Mouse (Mus musculus) stomach, adult 2 months (tissue): Measurements from ENCODE around the gene Fcna. TPM values are rescaled to one million over a fixed set of nuclear protein-coding genes. Genes with fewer than 3 reads are reported as not detected.

ENCODE experiments used
- polyA plus RNA-seq: library from polyadenylated mRNA; depleted of rRNA; stranded (reverse); fragments of >200 nt; gene quantifications from 2 replicates; pipeline ENCODE4 v1.2.3, GENCODE M21; 2012; rRNA removed

The Fcna gene
- 2.1 and 3.0 TPM in 2 replicates for polyA plus RNA-seq

GRCm38 (mm10) chr2:25627811-25628210 lies at the start of gene Fcna:
Gene Fcna (minus strand): TSS chr2:25628030.

DNA sequence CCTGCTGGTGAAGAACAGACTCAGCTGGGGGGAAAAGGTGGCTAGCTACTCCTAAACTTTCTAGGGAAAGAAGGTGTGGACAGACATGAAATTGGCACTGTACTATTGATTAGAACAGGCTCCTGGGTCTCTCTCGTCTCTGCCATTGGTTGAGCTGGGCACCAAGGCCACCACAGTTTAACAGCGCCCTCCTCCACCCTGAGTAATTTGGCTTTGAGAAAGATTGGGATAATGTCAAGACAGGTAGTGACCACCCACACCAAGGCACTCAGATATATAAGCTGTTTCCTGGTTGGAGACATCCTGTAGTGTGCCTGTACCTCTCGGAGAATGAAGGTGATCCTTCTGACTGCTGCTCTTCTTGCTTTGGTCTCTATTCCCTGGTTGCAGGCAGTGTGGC lies 48.7 kb upstream of the Fcna start, which contains the start of gene Lcn6:
Gene Lcn6 (plus strand): TSS at position 301 of the 400 bp plus-strand sequence.

GRCm38 (mm10) chr2:25657652-25658051 lies 29.8 kb upstream of the Fcna start, which contains the start of gene Lcn5:
Gene Lcn5 (plus strand): TSS chr2:25657952.

GRCm38 (mm10) chr2:25652902-25653301 lies 25.1 kb upstream of the Fcna start, which contains the start of gene Lcn8:
Gene Lcn8 (plus strand): TSS chr2:25653120.

GRCm38 (mm10) chr2:25621229-25622200 lies 6.3 kb downstream of the Fcna start, which contains the start of gene Tmem141:
Gene Tmem141 (minus strand): TSS chr2:25622005.

DNA sequence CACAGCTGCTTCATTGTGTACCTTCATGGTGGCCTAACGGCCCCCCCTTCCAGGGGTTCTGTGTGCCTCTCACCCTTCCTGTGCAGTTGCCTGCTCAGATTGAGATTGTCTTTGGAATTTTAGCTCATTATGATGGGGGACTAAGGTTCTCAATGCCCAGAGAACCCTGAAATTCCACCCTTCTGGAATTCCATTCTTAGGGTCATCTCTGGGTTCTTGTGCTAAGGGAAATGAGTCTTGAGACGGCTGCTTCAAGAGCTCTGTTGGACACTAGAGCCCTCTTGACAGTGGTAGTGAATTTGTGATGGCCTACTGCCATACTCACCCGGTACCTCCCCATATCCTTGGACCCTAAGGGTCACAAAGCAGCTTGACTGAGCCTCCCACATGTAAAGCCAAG lies 10.3 kb downstream of the Fcna start, which contains the start of gene Ccdc183:
Gene Ccdc183 (minus strand): TSS at position 101 of the 400 bp plus-strand sequence.

GRCm38 (mm10) chr2:25607761-25608622 lies 19.8 kb downstream of the Fcna start, which contains the start of gene Rabl6:
Gene Rabl6 (minus strand): TSS chr2:25608521.

GRCm38 (mm10) chr2:25581294-25581864 lies 46.5 kb downstream of the Fcna start, which contains the start of gene Ajm1:
Gene Ajm1 (minus strand): TSS chr2:25581757.

Other genes starting within 250 kb of the Fcna start
- 38.6 and 41.0 TPM in 2 replicates for gene Entpd2, start 232.2 kb downstream of the Fcna start, polyA plus RNA-seq
- gene Npdc1, start 228.7 kb downstream of the Fcna start, polyA plus RNA-seq, result 181 and 297 TPM in 2 replicates
- gene Fut7, start 204.8 kb downstream of the Fcna start, polyA plus RNA-seq, result 0.11 and 0.24 TPM in 2 replicates
- gene Abca2, start 199.3 kb downstream of the Fcna start, polyA plus RNA-seq, result 17.6 and 31.4 TPM in 2 replicates
- gene Clic3, start 171.2 kb downstream of the Fcna start, polyA plus RNA-seq, result 208 and 316 TPM in 2 replicates
- 60.7 and 89.3 TPM in 2 replicates for gene Paxx, start 166.9 kb downstream of the Fcna start, polyA plus RNA-seq
- 2.0 and 3.4 TPM in 2 replicates for gene Ptgds, start 158.0 kb downstream of the Fcna start, polyA plus RNA-seq
- gene Lcn12, start 134.1 kb downstream of the Fcna start, polyA plus RNA-seq, result 0.26 TPM in 1 of 2 replicates, not detected in the other
- gene Fbxw5, start 127.3 kb downstream of the Fcna start, polyA plus RNA-seq, result 31.7 and 32.1 TPM in 2 replicates
- 0.94 and 1.9 TPM in 2 replicates for gene C8g, start 126.3 kb downstream of the Fcna start, polyA plus RNA-seq
- 5.6 and 6.2 TPM in 2 replicates for gene Traf2, start 81.1 kb downstream of the Fcna start, polyA plus RNA-seq
- gene Edf1, start 70.2 kb downstream of the Fcna start, polyA plus RNA-seq, result 53.7 and 66.4 TPM in 2 replicates
- 0.94 and 1.5 TPM in 2 replicates for gene Mamdc4, start 53.2 kb downstream of the Fcna start, polyA plus RNA-seq
- 15.1 and 16.4 TPM in 2 replicates for gene Phpt1, start 52.8 kb downstream of the Fcna start, polyA plus RNA-seq
- 3.4 and 4.3 TPM in 2 replicates for gene Ajm1, start 46.3 kb downstream of the Fcna start, polyA plus RNA-seq
- 34.2 and 35.2 TPM in 2 replicates for gene Rabl6, start 19.5 kb downstream of the Fcna start, polyA plus RNA-seq
- gene Ccdc183, start 10.4 kb downstream of the Fcna start, polyA plus RNA-seq, result not detected in 2 replicates
- gene Tmem141, start 6.0 kb downstream of the Fcna start, polyA plus RNA-seq, result 11.7 and 12.7 TPM in 2 replicates
- gene Lcn8, start 25.1 kb upstream of the Fcna start, polyA plus RNA-seq, result 2.0 TPM in 1 of 2 replicates, not detected in the other
- gene Lcn5, start 29.9 kb upstream of the Fcna start, polyA plus RNA-seq, result 2.0 TPM in 1 of 2 replicates, not detected in the other
- 0.17 TPM in 1 of 2 replicates, not detected in the other for gene Lcn6, start 48.8 kb upstream of the Fcna start, polyA plus RNA-seq
- gene Lcn10, start 54.7 kb upstream of the Fcna start, polyA plus RNA-seq, result 0.40 TPM in 1 of 2 replicates, not detected in the other
- gene Obp2a, start 72.0 kb upstream of the Fcna start, polyA plus RNA-seq, result 0.59 and 2.0 TPM in 2 replicates
- 31.9 and 46.7 TPM in 2 replicates for gene Bmyc, start 78.7 kb upstream of the Fcna start, polyA plus RNA-seq
- not detected in 2 replicates for gene Obp2b, start 109.0 kb upstream of the Fcna start, polyA plus RNA-seq
- not detected in 2 replicates for gene Lcn3, start 137.5 kb upstream of the Fcna start, polyA plus RNA-seq
- gene Lcn11, start 149.0 kb upstream of the Fcna start, polyA plus RNA-seq, result not detected in 2 replicates
- gene Gm13539, start 154.2 kb upstream of the Fcna start, polyA plus RNA-seq, result not detected in 2 replicates
- not detected in 2 replicates for gene Glt6d1, start 187.8 kb upstream of the Fcna start, polyA plus RNA-seq
- gene Lcn9, start 195.1 kb upstream of the Fcna start, polyA plus RNA-seq, result 0.91 TPM in 1 of 2 replicates, not detected in the other
- not detected in 2 replicates for gene Sohlh1, start 219.2 kb upstream of the Fcna start, polyA plus RNA-seq
- 0.45 and 0.58 TPM in 2 replicates for gene Kcnt1, start 235.7 kb upstream of the Fcna start, polyA plus RNA-seq